Mouse (Mus musculus): ENCODE measurements around the gene Gas7.

GRCm38 (mm10) chr11:67588828-67589314 lies 133.6 kb downstream of the Gas7 start:
- TF ChIP-seq CTCF (IDR thresholded peaks at IDR 0.05) (no peak), EP300 (IDR thresholded peaks at IDR 0.05) (no peak)

Data from lung, postnatal 0 days (tissue).